Mouse (Mus musculus): Measurements from ENCODE around the gene Mcrip2.

DNA sequence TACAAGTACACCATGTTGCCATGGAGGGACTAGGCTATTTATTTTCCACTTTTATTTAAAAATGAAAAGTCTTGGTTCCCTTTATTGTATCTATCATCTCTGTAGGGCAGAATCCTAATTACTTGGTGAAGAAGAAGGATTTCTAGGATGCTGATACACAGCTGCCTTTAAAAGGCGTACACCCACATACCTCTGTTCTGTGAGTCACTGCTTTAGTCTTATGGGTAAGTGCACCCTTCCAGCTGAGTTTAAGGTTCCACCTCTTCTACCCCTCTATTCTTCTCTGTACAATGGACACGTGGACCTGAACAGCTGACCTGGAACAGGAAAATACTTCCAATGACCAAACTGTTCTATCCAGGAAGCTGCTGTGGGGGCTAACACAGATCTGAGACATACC is 39.1 kb upstream of the Mcrip2 start:
- no peak for TF ChIP-seq HCFC1 (IDR thresholded peaks at IDR 0.05; ENCODE audit: borderline replicate concordance, insufficient read depth, low read length)
- no peak for TF ChIP-seq MAFK (IDR thresholded peaks at IDR 0.05; ENCODE audit: insufficient read depth, low read depth, low read length)
- TF ChIP-seq ZNF384 (IDR thresholded peaks at IDR 0.05; ENCODE audit: low read depth, low read length) = no peak
